Mouse (Mus musculus): ENCODE results near the gene E2f4. TPM values are rescaled to one million over a fixed set of nuclear protein-coding genes. Genes with fewer than 3 reads are reported as not detected.
"Not testable (repeated sequence)": the region's sequence is repeated elsewhere in the genome, so short reads cannot be mapped to it uniquely, and the experiment has no call there.

The E2f4 gene
- polyA plus RNA-seq, 1 experiment, result 65.6 TPM

GRCm38 (mm10) chr8:105281821-105282220, 15.6 kb upstream of the E2f4 start:
- no peak overlapping the region for H3K4me3 ChIP-seq (ENCODE audit: insufficient read depth, low read length)
- no peak for TF ChIP-seq POLR2A (IDR thresholded peaks at IDR 0.05; ENCODE audit: extremely low read depth, insufficient read depth, low read length)
- TF ChIP-seq CTCF (IDR thresholded peaks at IDR 0.05; ENCODE audit: extremely low read depth, insufficient read depth, low read length), result no peak
- peaks cover 3% of the 10 kb centered on the region for H3K4me1 ChIP-seq (ENCODE audit: control insufficient read depth, insufficient read depth, low read length)
- H3K27ac ChIP-seq (ENCODE audit: insufficient read depth, low read length), result no peak overlapping the region

- Histone ChIP-seq H3K27ac (ENCODE audit: insufficient read depth, low read length) (no peak overlapping the region), H3K4me1 (ENCODE audit: control insufficient read depth, insufficient read depth, low read length) (peaks cover 3% of the 10 kb centered on the region), H3K4me3 (ENCODE audit: insufficient read depth, low read length) (no peak overlapping the region)
- no peak for TF ChIP-seq POLR2A (IDR thresholded peaks at IDR 0.05; ENCODE audit: extremely low read depth, insufficient read depth, low read length)
- TF ChIP-seq CTCF (IDR thresholded peaks at IDR 0.05; ENCODE audit: extremely low read depth, insufficient read depth, low read length), result no peak
Observed at GRCm38 (mm10) chr8:105282239-105282638, 15.2 kb upstream of the E2f4 start.

- Histone ChIP-seq H3K4me1 (ENCODE audit: control insufficient read depth, insufficient read depth, low read length) (peaks cover 4% of the 10 kb centered on the region), H3K4me3 (ENCODE audit: insufficient read depth, low read length) (no peak overlapping the region), H3K27ac (ENCODE audit: insufficient read depth, low read length) (no peak overlapping the region)
- TF ChIP-seq CTCF (IDR thresholded peaks at IDR 0.05; ENCODE audit: extremely low read depth, insufficient read depth, low read length) (peak; percentile 42), POLR2A (IDR thresholded peaks at IDR 0.05; ENCODE audit: extremely low read depth, insufficient read depth, low read length) (no peak)
Observed at GRCm38 (mm10) chr8:105283074-105283473, 14.4 kb upstream of the E2f4 start.

GRCm38 (mm10) chr8:105285514-105285913, 11.9 kb upstream of the E2f4 start:
- TF ChIP-seq CTCF (IDR thresholded peaks at IDR 0.05; ENCODE audit: extremely low read depth, insufficient read depth, low read length), result no peak
- TF ChIP-seq POLR2A (IDR thresholded peaks at IDR 0.05; ENCODE audit: extremely low read depth, insufficient read depth, low read length), result no peak
- H3K4me3 ChIP-seq (ENCODE audit: insufficient read depth, low read length), result no peak overlapping the region
- no peak overlapping the region for H3K27ac ChIP-seq (ENCODE audit: insufficient read depth, low read length)
- peaks cover 2% of the 10 kb centered on the region for H3K4me1 ChIP-seq (ENCODE audit: control insufficient read depth, insufficient read depth, low read length)

- Histone ChIP-seq H3K27ac (ENCODE audit: insufficient read depth, low read length) (no peak overlapping the region), H3K4me1 (ENCODE audit: control insufficient read depth, insufficient read depth, low read length) (peaks cover 2% of the 10 kb centered on the region), H3K4me3 (ENCODE audit: insufficient read depth, low read length) (no peak overlapping the region)
- TF ChIP-seq CTCF (IDR thresholded peaks at IDR 0.05; ENCODE audit: extremely low read depth, insufficient read depth, low read length) (no peak), POLR2A (IDR thresholded peaks at IDR 0.05; ENCODE audit: extremely low read depth, insufficient read depth, low read length) (no peak)
Observed at GRCm38 (mm10) chr8:105286907-105287306, 10.6 kb upstream of the E2f4 start.

GRCm38 (mm10) chr8:105288231-105288630, 9.2 kb upstream of the E2f4 start:
- Histone ChIP-seq H3K4me1 (ENCODE audit: control insufficient read depth, insufficient read depth, low read length) (peaks cover 2% of the 10 kb centered on the region; the same call in 1 of the 2 replicates), H3K27ac (ENCODE audit: insufficient read depth, low read length) (no peak overlapping the region), H3K4me3 (ENCODE audit: insufficient read depth, low read length) (peak overlapping the region; percentile 43)
- TF ChIP-seq CTCF (IDR thresholded peaks at IDR 0.05; ENCODE audit: extremely low read depth, insufficient read depth, low read length), result no peak

GRCm38 (mm10) chr8:105288958-105289732, 8.3 kb upstream of the E2f4 start:
- H3K27ac ChIP-seq (ENCODE audit: insufficient read depth, low read length), result peak overlapping the region; percentile 18; the same call in 1 of the 2 replicates
- peak overlapping the region; percentile 43 for H3K4me3 ChIP-seq (ENCODE audit: insufficient read depth, low read length)
- TF ChIP-seq POLR2A (IDR thresholded peaks at IDR 0.05; ENCODE audit: extremely low read depth, insufficient read depth, low read length), result peak; percentile 58; the same call in 1 of the 2 replicates
- no peak for TF ChIP-seq CTCF (IDR thresholded peaks at IDR 0.05; ENCODE audit: extremely low read depth, insufficient read depth, low read length)
- peaks cover 2% of the 10 kb centered on the region; the same call in 1 of the 2 replicates for H3K4me1 ChIP-seq (ENCODE audit: control insufficient read depth, insufficient read depth, low read length)

- Histone ChIP-seq H3K27ac (ENCODE audit: insufficient read depth, low read length) (peak within 1 kb of the TSS; percentile 18; the same call in 1 of the 2 replicates), H3K4me1 (ENCODE audit: control insufficient read depth, insufficient read depth, low read length) (peaks cover 2% of the 10 kb centered on the region; the same call in 1 of the 2 replicates), H3K4me3 (ENCODE audit: insufficient read depth, low read length) (peak within 1 kb of the TSS; percentile 43)
- TF ChIP-seq CTCF (IDR thresholded peaks at IDR 0.05; ENCODE audit: extremely low read depth, insufficient read depth, low read length), result peak; percentile 42; the same call in 1 of the 2 replicates
- no peak for TF ChIP-seq POLR2A (IDR thresholded peaks at IDR 0.05; ENCODE audit: extremely low read depth, insufficient read depth, low read length)
Observed at GRCm38 (mm10) chr8:105289805-105290460, 7.5 kb upstream of the E2f4 start, which contains the start of gene 4931428F04Rik. Gene 4931428F04Rik (minus strand): TSS chr8:105289864.

- peaks cover 2% of the 10 kb centered on the region; the same call in 1 of the 2 replicates for H3K4me1 ChIP-seq (ENCODE audit: control insufficient read depth, insufficient read depth, low read length)
- no peak for TF ChIP-seq POLR2A (IDR thresholded peaks at IDR 0.05; ENCODE audit: extremely low read depth, insufficient read depth, low read length)
- TF ChIP-seq CTCF (IDR thresholded peaks at IDR 0.05; ENCODE audit: extremely low read depth, insufficient read depth, low read length), result peak; percentile 71
- no peak overlapping the region for H3K27ac ChIP-seq (ENCODE audit: insufficient read depth, low read length)
- no peak overlapping the region; the same call in 1 of the 2 replicates for H3K4me3 ChIP-seq (ENCODE audit: insufficient read depth, low read length)
Observed at GRCm38 (mm10) chr8:105290554-105291314, 6.7 kb upstream of the E2f4 start.

- H3K4me3 ChIP-seq (ENCODE audit: insufficient read depth, low read length); H3K27ac ChIP-seq (ENCODE audit: insufficient read depth, low read length); H3K4me1 ChIP-seq (ENCODE audit: control insufficient read depth, insufficient read depth, low read length): not testable (repeated sequence)
Observed at GRCm38 (mm10) chr8:105291364-105291763, 6.1 kb upstream of the E2f4 start.
